Mouse (Mus musculus) heart, postnatal 10 days (tissue): ENCODE measurements at regions not wholly inside any gene's neighbourhood (a gene's known extent, or its start where the extent isn't known, plus 50 kb on each side); places are given as distances from the start of the nearest gene placed in this dataset.
A peak's percentile ranks its signal among the peaks of the same experiment; 100 is the strongest.

Source experiments
- DNase-seq, 2 experiments: peaks; one replicate each; pipeline ENCODE4 v3.0.0; 2021
- intact Hi-C: fragments of 180-260 bp; cut with DNase I; formaldehyde crosslinking; loops from one replicate; pipeline ENCODE4 v1.15.1; 2025

GRCm38 (mm10) chr14:96956115-96956514 lies 437.2 kb upstream of the Klhl1 start:
- DNase-seq, result no peak
- intact Hi-C loops, result no loop called here

- DNase-seq, result peak in 1 of 2 experiments; percentile 18
- intact Hi-C loops, result no loop called here
Measured at GRCm38 (mm10) chr14:96954462-96954861, 435.6 kb upstream of the Klhl1 start.

- intact Hi-C loops, result loop anchor here (2.0 kb wide), 1 partner anchor 958 kb away; no protein-coding TSS in a partner anchor
Measured at GRCm38 (mm10) chr14:96908737-96909136, 389.8 kb upstream of the Klhl1 start.

GRCm38 (mm10) chr14:96879701-96880100 lies 360.8 kb upstream of the Klhl1 start:
- DNase-seq, result no peak
- intact Hi-C loops, result no loop called here

More at GRCm38 (mm10) chr14:96908737-96909136, 389.8 kb upstream of the Klhl1 start:
- DNase-seq, result peak in 1 of 2 experiments; percentile 2

GRCm38 (mm10) chr14:96871969-96872368 lies 353.1 kb upstream of the Klhl1 start:
- DNase-seq, result no peak
- intact Hi-C loops, result no loop called here

GRCm38 (mm10) chr14:96838910-96839309 lies 320.0 kb upstream of the Klhl1 start:
- intact Hi-C loops, result no loop called here
- DNase-seq, result no peak

GRCm38 (mm10) chr14:96825083-96825482 lies 306.2 kb upstream of the Klhl1 start:
- DNase-seq, result no peak
- intact Hi-C loops, result no loop called here

- intact Hi-C loops, result no loop called here
- no peak for DNase-seq
Measured at GRCm38 (mm10) chr14:96815665-96816064, 296.8 kb upstream of the Klhl1 start.

GRCm38 (mm10) chr14:96805284-96805683 lies 286.4 kb upstream of the Klhl1 start:
- intact Hi-C loops, result no loop called here
- DNase-seq, result no peak

- DNase-seq, result no peak
- intact Hi-C loops, result no loop called here
Measured at GRCm38 (mm10) chr14:96794806-96795205, 275.9 kb upstream of the Klhl1 start.

GRCm38 (mm10) chr14:96787917-96788316 lies 269.0 kb upstream of the Klhl1 start:
- intact Hi-C loops, result no loop called here
- DNase-seq, result no peak

GRCm38 (mm10) chr14:96787286-96787685 lies 268.4 kb upstream of the Klhl1 start:
- intact Hi-C loops, result no loop called here
- DNase-seq, result no peak

GRCm38 (mm10) chr14:96775801-96776200 lies 256.9 kb upstream of the Klhl1 start:
- no peak for DNase-seq
- intact Hi-C loops, result no loop called here

GRCm38 (mm10) chr14:96760591-96760990 lies 241.7 kb upstream of the Klhl1 start:
- intact Hi-C loops, result no loop called here
- DNase-seq, result no peak

- intact Hi-C loops, result no loop called here
- DNase-seq, result no peak
Measured at GRCm38 (mm10) chr14:96733211-96733610, 214.3 kb upstream of the Klhl1 start.

GRCm38 (mm10) chr14:96697086-96697485 lies 178.2 kb upstream of the Klhl1 start:
- DNase-seq, result no peak
- intact Hi-C loops, result no loop called here

GRCm38 (mm10) chr14:96690923-96691322 lies 172.0 kb upstream of the Klhl1 start:
- DNase-seq, result no peak
- intact Hi-C loops, result no loop called here

GRCm38 (mm10) chr14:96683943-96684342 lies 165.0 kb upstream of the Klhl1 start:
- intact Hi-C loops, result no loop called here
- no peak for DNase-seq

- intact Hi-C loops, result no loop called here
- DNase-seq, result no peak
Measured at GRCm38 (mm10) chr14:96681740-96682139, 162.8 kb upstream of the Klhl1 start.

GRCm38 (mm10) chr14:96676213-96676612 lies 157.3 kb upstream of the Klhl1 start:
- intact Hi-C loops, result no loop called here
- DNase-seq, result no peak

- intact Hi-C loops, result no loop called here
- no peak for DNase-seq
Measured at GRCm38 (mm10) chr14:96668635-96669034, 149.7 kb upstream of the Klhl1 start.

- intact Hi-C loops, result no loop called here
- no peak for DNase-seq
Measured at GRCm38 (mm10) chr14:96656500-96656899, 137.6 kb upstream of the Klhl1 start.

- DNase-seq, result no peak
- intact Hi-C loops, result no loop called here
Measured at GRCm38 (mm10) chr14:96630291-96630690, 111.4 kb upstream of the Klhl1 start.
